Mouse (Mus musculus): ENCODE measurements around the gene Mllt3. TPM values are rescaled to one million over a fixed set of nuclear protein-coding genes. Genes with fewer than 3 reads are reported as not detected.
"Not testable (repeated sequence)": the region's sequence is repeated elsewhere in the genome, so short reads cannot be mapped to it uniquely, and the experiment has no call there.

Gene Mllt3
- polyA plus RNA-seq, 1 experiment from 2014 or later = 110 TPM

- H3K36me3 ChIP-seq = peaks cover 17% of the 10 kb centered on the region
- H3K9ac ChIP-seq = no peak overlapping the region
- WGBS = 84% methylated on average over 9 of the region's 9 CpGs
- ATAC-seq (ENCODE audit: low FRiP score) = no peak
- H3K27me3 ChIP-seq = no peaks in the 10 kb centered on the region
- H3K4me1 ChIP-seq (replicated peaks) = peaks cover 1% of the 10 kb centered on the region; the same call in 1 of the 2 replicates
- no peak overlapping the region for H3K4me2 ChIP-seq
- no peaks in the 10 kb centered on the region for H3K9me3 ChIP-seq
- H3K4me3 ChIP-seq = no peak overlapping the region
- H3K27ac ChIP-seq = no peak overlapping the region
These were observed 29.8 kb downstream of the Mllt3 start for GRCm38 (mm10) chr4:88003159-88003948.

DNA sequence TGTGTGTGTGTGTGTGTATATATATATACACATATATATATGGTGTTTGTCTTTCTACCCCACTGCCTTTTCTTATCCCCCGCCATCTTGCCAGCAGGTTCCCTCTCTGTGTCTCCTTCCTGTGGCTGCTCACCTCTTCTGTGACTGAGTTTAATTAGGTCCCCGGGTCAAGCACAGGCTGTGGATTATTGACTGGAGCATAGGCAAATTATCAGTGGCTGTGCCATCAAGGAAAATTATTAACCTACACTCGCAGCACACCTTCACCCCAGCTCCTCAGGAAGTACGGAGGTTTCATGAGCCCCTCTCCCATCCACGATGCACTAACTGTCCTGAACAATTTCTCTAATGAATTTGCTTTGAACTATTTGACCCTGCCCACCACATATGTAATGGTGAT lies 41.5 kb downstream of the Mllt3 start:
- no peak overlapping the region for H3K4me3 ChIP-seq
- ATAC-seq (ENCODE audit: low FRiP score) = no peak
- no peak overlapping the region for H3K27ac ChIP-seq
- no peaks in the 10 kb centered on the region for H3K9me3 ChIP-seq
- peaks cover 5% of the 10 kb centered on the region; the same call in 1 of the 2 replicates for H3K36me3 ChIP-seq
- no peaks in the 10 kb centered on the region for H3K27me3 ChIP-seq
- 84% methylated on average over 5 of the region's 5 CpGs for WGBS
- no peak overlapping the region for H3K9ac ChIP-seq
- H3K4me2 ChIP-seq = no peak overlapping the region
- H3K4me1 ChIP-seq (replicated peaks) = peaks cover 9% of the 10 kb centered on the region

DNA sequence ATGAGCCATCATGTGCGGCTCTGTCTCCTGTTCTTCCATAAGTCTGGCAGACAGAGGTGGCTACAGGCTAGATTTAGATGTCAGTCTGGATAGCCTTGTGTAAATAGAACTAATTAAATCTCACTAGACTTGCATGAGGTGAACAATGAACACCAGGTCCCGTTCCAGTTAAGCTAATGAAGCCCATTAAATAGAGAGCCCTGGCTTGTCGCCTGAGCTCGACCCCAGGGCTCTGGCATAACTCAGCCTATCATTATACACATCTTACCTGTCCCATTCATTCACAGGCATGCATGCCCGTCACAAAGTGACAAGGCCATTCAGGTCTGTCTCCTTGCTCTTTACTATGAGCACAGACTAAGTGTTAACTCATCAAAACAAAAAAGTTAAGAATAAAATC lies 42.2 kb downstream of the Mllt3 start:
- Histone ChIP-seq H3K4me3 (no peak overlapping the region), H3K27ac (no peak overlapping the region), H3K36me3 (peaks cover 2% of the 10 kb centered on the region; the same call in 1 of the 2 replicates), H3K9ac (no peak overlapping the region), H3K9me3 (no peaks in the 10 kb centered on the region), H3K27me3 (no peaks in the 10 kb centered on the region), H3K4me1 (replicated peaks) (peaks cover 9% of the 10 kb centered on the region), H3K4me2 (no peak overlapping the region)
- ATAC-seq (ENCODE audit: low FRiP score) = no peak
- WGBS = 71% methylated on average over 5 of the region's 5 CpGs

GRCm38 (mm10) chr4:87985281-87985680 lies 47.9 kb downstream of the Mllt3 start:
- 55% methylated on average over 4 of the region's 4 CpGs for WGBS

DNA sequence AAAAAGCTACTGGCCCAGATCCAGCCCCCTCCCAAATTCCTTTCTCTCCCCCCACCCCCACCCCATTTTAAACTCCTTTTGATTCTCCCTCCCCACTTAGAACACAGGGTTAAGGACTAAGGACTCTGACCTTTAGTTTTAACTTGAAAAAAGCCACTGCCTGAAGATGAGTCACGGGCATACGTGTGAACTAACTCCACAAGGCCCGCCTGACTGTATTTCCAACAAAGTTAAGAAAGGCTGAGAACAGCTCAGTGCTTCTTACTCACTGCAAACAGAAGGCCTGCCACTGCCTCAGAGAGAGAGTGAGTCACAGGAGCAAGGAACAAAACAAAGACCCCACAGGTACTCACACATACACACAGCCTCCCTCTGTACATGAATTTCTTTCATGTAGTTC lies 48.6 kb downstream of the Mllt3 start:
- 28% methylated on average over 3 of the region's 3 CpGs for WGBS

More at GRCm38 (mm10) chr4:87985281-87985680, 47.9 kb downstream of the Mllt3 start:
- no peak overlapping the region for H3K4me2 ChIP-seq
- no peaks in the 10 kb centered on the region for H3K36me3 ChIP-seq
- no peak overlapping the region for H3K27ac ChIP-seq
- no peaks in the 10 kb centered on the region for H3K27me3 ChIP-seq
- no peak for ATAC-seq (ENCODE audit: low FRiP score)
- H3K9ac ChIP-seq = no peak overlapping the region
- no peaks in the 10 kb centered on the region for H3K9me3 ChIP-seq
- peaks cover 26% of the 10 kb centered on the region for H3K4me1 ChIP-seq (replicated peaks)
- no peak overlapping the region for H3K4me3 ChIP-seq

DNA sequence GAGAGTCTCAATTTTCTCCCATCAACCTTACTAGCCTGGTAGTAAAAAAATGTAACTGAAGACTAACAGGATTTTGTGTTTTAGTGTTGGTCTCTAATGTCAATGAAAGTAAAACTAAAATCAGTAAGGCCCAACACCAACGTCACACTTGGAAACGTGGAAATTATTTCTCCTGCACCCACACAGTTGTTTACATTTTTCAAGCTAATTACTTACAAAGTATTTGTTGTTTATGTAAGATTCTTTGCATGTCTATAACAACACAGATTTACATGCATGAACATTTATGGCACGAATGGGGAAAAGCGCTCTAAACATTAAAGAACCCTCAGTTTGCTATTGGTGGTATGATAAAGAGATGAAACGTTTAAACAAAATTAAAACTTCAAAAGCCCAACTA lies 49.1 kb downstream of the Mllt3 start:
- H3K27me3 ChIP-seq = no peaks in the 10 kb centered on the region
- H3K27ac ChIP-seq = no peak overlapping the region
- no peak overlapping the region for H3K4me3 ChIP-seq
- no peak for ATAC-seq (ENCODE audit: low FRiP score)
- no peaks in the 10 kb centered on the region for H3K9me3 ChIP-seq
- peaks cover 22% of the 10 kb centered on the region for H3K4me1 ChIP-seq (replicated peaks)
- no peak overlapping the region for H3K9ac ChIP-seq
- 70% methylated on average over 5 of the region's 5 CpGs for WGBS
- no peak overlapping the region for H3K4me2 ChIP-seq
- no peaks in the 10 kb centered on the region for H3K36me3 ChIP-seq

More for the DNA sequence above, 48.6 kb downstream of the Mllt3 start:
- Histone ChIP-seq H3K9me3 (no peaks in the 10 kb centered on the region), H3K27me3 (no peaks in the 10 kb centered on the region), H3K36me3 (no peaks in the 10 kb centered on the region), H3K4me1 (replicated peaks) (peaks cover 22% of the 10 kb centered on the region), H3K27ac (0 out of 2 replicates have a peak overlapping the region, but pooled peaks have one; percentile 31), H3K4me3 (no peak overlapping the region), H3K4me2 (no peak overlapping the region), H3K9ac (no peak overlapping the region)
- ATAC-seq (ENCODE audit: low FRiP score) = no peak

- Histone ChIP-seq H3K9ac (no peak overlapping the region), H3K4me2 (no peak overlapping the region), H3K27ac (no peak overlapping the region), H3K27me3 (no peaks in the 10 kb centered on the region), H3K9me3 (no peaks in the 10 kb centered on the region), H3K4me3 (no peak overlapping the region), H3K4me1 (replicated peaks) (peaks cover 29% of the 10 kb centered on the region), H3K36me3 (no peaks in the 10 kb centered on the region)
- 80% methylated on average over 5 of the region's 5 CpGs for WGBS
- ATAC-seq (ENCODE audit: low FRiP score) = no peak
These were observed 50.6 kb downstream of the Mllt3 start for GRCm38 (mm10) chr4:87982578-87982977.

- Histone ChIP-seq H3K4me1 (replicated peaks) (peaks cover 13% of the 10 kb centered on the region), H3K36me3 (no peaks in the 10 kb centered on the region), H3K27me3 (no peaks in the 10 kb centered on the region), H3K27ac (no peak overlapping the region; the same call in 1 of the 2 replicates), H3K4me2 (no peak overlapping the region), H3K4me3 (no peak overlapping the region), H3K9ac (no peak overlapping the region), H3K9me3 (no peaks in the 10 kb centered on the region)
- ATAC-seq (ENCODE audit: low FRiP score) = no peak
- WGBS = 65% methylated on average over 11 of the region's 11 CpGs
These were observed 55.2 kb downstream of the Mllt3 start for GRCm38 (mm10) chr4:87977820-87978448.

DNA sequence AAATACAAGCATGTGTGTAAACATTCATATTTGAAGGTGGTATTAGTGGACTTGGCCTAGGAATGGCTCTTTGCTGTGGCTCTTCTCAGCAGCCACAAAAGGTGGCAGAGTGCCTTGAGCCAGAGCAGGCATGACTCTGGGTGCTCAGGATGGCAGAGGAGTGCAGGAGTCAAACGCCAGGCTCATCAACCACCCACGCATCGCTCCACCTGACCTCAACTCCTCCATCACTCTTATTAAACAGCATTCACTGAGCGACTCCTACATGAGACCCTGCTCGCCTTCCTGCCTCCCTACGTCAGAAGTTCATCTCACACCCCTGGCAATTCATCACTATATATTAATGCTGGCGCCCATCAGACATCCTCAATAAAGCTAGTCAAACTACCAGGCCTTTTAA lies 67.3 kb downstream of the Mllt3 start:
- H3K27me3 ChIP-seq = no peaks in the 10 kb centered on the region
- H3K4me3 ChIP-seq = no peak overlapping the region
- no peak overlapping the region for H3K9ac ChIP-seq
- H3K27ac ChIP-seq = no peak overlapping the region
- H3K4me1 ChIP-seq (replicated peaks) = peaks cover 11% of the 10 kb centered on the region
- ATAC-seq (ENCODE audit: low FRiP score) = no peak
- WGBS = 72% methylated on average over 7 of the region's 7 CpGs
- no peaks in the 10 kb centered on the region for H3K36me3 ChIP-seq
- no peaks in the 10 kb centered on the region for H3K9me3 ChIP-seq
- H3K4me2 ChIP-seq = no peak overlapping the region

DNA sequence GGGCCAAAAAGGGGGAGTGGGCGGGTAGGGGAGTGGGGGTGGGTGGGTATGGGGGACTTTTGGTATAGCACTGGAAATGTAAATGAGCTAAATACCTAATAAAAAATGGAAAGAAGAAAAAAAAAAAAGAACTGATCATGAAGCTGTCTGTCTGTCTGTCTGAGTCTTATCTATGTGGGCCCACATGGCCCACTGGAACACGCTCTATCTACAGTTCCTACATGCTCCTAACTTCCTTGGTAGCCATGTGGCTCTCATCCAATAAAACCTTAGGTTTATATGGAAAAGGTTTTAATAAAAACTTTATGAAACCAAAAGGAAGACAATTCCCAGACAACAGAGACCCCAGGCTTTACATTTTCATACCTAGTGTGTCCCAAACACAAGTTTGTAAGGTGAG lies 68.3 kb downstream of the Mllt3 start:
- not testable (repeated sequence) for H3K4me3 ChIP-seq; H3K27ac ChIP-seq; H3K9ac ChIP-seq; H3K27me3 ChIP-seq; H3K4me2 ChIP-seq; H3K36me3 ChIP-seq; ATAC-seq (ENCODE audit: low FRiP score); H3K4me1 ChIP-seq (replicated peaks); H3K9me3 ChIP-seq
- 96% methylated on average over 1 of the region's 2 CpGs for WGBS

GRCm38 (mm10) chr4:87963773-87964076 lies 69.4 kb downstream of the Mllt3 start:
- Histone ChIP-seq H3K4me3 (no peak overlapping the region), H3K9me3 (no peaks in the 10 kb centered on the region), H3K9ac (no peak overlapping the region), H3K27ac (no peak overlapping the region), H3K4me1 (replicated peaks) (peaks cover 7% of the 10 kb centered on the region; the same call in 1 of the 2 replicates), H3K27me3 (no peaks in the 10 kb centered on the region), H3K36me3 (no peaks in the 10 kb centered on the region), H3K4me2 (no peak overlapping the region)
- ATAC-seq (ENCODE audit: low FRiP score) = no peak
- WGBS = 97% methylated on average over 3 of the region's 3 CpGs

- H3K4me1 ChIP-seq (replicated peaks) = peaks cover 7% of the 10 kb centered on the region; the same call in 1 of the 2 replicates
- no peak overlapping the region for H3K4me2 ChIP-seq
- H3K9ac ChIP-seq = no peak overlapping the region
- WGBS = 92% methylated on average over 13 of the region's 13 CpGs
- H3K36me3 ChIP-seq = no peaks in the 10 kb centered on the region
- H3K27ac ChIP-seq = no peak overlapping the region
- H3K27me3 ChIP-seq = no peaks in the 10 kb centered on the region
- ATAC-seq (ENCODE audit: low FRiP score) = no peak
- no peaks in the 10 kb centered on the region for H3K9me3 ChIP-seq
- H3K4me3 ChIP-seq = no peak overlapping the region
These were observed 70.0 kb downstream of the Mllt3 start for GRCm38 (mm10) chr4:87963055-87963772.

Data from hindbrain, embryonic 13.5 days (tissue).